Mouse (Mus musculus) kidney, adult 18-20 months (tissue): ENCODE results near the gene Nxn.

Source experiments
- DNase-seq: peaks from one replicate; pipeline ENCODE4 v3.0.0; 2021

Gene Nxn

DNA sequence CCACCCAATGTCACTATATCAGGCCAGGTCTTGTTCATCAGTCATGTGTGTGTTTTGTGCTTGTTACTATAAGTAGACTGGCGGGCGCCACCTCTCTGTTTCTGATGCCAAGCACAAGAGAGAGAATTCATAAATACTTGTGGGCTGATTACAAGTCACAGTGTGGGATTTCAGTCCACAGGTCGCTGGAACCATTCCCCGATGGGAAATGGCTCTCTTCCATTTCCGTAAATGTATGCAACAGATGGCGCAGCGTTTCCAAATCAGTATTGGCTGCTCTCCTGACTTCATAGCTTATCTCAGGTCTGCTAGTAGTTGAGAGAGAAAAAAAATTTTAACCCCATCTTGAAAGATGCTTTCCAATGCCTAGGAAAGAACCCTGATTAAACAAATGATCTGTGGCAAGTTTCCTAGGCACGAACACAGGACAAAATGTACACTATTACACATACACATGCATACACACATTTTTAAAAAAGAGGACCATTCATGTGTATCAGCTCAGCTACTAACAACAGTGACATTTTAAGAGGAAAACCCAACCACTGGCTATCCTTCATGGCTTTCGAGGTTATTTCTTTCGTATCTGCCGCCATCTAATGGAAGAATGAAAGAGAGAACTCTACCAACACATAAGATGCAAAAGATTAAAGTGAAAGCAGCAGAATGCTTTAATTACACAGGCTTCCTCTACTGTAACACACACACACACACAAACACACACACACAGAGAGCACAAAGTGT, 819 bp upstream of the Nxn start:
- peak; percentile 43 for DNase-seq

DNA sequence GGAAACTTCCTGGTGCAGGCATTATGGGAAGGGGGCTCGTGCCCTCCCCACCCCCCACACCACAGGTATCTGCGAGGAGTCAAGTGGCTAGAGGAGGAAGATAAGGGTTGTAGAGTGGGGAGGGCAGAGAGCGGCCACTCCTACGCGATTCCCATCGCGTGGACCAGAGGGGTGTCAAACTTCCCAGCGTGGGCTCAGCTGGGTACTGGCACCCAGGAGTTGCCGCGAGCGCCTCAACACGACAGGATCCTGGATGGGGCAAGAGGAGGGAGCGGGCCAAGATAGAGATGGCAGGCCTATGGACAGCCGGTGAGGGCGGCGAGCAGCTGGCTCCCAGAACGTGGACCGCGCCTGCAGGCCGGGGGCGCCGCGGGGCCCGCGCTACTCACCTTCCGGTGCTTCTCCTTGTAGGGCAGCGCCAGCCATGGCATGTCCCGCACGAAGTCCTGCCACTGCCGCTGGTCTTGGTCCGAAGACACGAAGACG, 585 bp downstream of the Nxn start:
- no peak for DNase-seq

DNA sequence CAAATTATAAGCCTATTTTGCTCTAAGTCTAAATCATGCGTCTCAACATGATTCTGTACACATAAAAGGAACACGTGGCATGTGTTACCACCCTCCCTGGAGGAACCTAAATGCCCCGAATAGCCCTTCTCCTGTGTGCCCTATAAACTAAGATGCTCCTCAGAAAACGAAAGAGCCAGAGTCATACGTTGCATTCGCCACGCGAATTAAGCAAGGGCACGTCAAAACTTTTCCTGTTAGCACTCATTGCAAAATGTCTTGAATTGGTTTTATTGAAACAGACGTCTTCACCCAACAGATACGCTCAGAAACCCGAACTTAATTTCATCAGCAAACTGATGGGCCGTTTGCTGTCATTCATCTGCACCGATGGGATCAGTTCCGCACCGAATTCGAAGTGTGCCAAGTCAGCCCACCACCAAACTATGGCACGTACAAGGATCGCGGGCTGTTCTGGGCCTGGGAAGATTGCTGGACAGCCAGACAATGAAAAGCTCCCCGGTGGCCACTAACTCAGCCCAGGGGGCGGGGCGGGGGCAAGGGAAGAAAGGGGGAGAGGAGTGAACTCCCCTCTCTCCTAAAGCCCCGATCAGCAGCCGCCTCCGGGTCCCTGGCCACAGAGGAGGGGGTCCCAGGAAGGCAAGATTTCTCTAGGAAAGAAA, 1.2 kb downstream of the Nxn start:
- DNase-seq = peak; percentile 38

DNA sequence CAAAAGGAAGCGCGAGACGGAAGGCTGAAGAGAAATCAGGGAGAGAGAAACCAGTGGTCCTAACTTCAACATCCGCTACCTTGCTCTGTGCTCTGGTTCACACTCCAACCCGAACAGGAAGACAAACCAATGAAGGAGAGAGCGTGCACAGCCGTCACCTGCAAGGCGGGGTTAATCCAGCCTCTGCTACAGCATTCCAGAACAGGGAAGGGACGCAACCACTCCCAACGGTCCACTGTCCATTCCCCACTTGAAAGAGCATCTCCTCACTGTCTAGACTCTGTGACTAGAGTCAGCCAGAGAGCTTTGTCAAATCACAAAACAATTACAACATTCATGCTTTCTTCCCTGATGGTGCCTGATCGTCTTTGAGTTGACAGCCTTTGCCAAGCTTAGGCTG, 5.9 kb downstream of the Nxn start:
- no peak for DNase-seq

DNA sequence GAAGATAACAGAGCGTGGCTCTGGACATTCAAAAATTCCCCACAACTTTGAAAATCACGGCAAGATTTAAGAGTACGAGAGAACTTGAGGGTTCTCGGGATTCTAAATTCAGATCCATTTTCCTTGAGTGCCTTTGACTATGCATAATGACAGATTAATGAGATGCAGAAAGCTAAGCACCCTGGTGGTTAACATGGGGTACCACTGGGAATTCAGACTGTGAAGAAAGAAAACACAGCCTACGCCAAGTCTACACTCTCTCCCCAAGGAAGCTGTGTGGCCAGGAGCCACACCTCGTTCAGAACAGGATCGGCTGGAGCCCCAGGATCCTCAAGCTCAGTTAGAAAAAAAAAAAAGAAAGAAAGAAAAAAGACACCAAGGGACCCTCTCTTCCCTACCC, 6.4 kb downstream of the Nxn start:
- no peak for DNase-seq

DNA sequence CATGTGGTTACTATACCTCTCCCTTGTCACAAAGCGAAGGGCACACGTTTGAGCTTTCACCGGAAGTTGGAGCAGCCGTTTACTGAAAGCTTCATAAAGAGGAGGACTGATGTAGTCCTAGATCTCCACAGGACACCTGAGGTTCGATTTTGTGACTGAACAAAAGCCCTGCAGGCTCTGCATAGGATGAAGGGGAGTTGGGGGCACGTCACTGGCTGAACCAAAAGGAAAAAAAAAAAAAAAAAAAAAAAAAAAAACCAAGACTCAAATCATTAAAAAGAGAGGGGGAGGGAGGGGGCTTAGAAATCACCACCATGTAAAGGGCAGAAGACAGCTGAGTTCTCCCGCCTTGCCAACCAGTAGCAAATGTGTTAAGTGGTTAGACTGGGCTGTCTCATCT, 10.2 kb downstream of the Nxn start:
- no peak for DNase-seq

DNA sequence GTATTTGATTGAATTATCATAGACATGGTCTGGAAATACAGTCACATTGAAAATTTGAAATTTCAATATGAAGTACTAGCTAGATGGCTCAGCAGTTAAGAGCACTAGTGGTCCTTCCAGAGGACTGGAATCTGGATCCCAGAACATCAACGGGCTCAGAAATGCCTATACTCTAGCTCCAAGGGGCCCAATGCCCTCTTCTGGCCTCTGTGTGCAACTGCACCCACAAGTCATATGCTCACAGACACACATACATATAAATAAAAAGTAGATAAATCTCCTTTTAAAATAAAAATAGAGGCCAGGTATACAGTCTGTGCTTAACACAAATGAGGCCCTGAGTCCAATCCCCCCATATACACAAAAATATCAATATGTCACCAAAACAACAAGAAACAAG, 11.8 kb downstream of the Nxn start:
- no peak for DNase-seq

DNA sequence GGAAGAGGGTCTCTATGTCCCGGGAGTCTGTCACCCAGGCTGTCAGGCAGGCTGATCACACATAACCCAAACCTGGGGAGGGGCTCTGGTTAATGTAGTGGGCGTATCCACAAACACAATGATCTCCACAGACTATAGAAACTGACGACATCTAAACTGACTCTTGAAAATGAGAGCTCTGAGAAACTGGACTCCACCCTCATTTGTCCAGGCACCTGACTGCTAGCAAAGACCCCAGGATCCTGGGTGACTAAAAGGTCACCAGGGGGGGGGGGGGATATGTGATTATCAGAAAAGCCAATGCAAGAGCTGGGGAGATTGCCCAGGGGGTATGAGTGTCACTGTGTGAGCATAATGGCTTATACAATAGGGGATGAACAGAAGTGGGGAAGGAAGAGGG, 13.2 kb downstream of the Nxn start:
- DNase-seq = no peak

DNA sequence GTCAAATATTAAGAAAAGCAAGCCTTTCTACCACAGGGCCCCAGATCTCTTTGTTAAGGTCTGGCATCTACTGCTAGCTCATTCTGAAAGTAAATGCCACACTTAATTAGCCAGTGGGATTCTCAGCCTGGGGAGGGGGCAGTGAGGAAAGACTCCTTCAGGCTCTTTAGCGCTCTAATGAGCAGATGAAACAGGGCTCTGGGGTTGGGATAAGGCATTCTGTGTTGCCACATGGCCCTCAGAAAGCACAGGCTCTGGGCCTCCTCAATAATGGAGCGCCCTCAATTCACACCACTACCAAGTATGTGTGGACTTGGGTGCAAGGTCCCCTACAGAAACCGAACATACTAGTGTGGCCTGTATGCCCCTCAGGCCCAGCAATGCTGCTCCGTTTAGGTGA, 13.9 kb downstream of the Nxn start:
- no peak for DNase-seq

DNA sequence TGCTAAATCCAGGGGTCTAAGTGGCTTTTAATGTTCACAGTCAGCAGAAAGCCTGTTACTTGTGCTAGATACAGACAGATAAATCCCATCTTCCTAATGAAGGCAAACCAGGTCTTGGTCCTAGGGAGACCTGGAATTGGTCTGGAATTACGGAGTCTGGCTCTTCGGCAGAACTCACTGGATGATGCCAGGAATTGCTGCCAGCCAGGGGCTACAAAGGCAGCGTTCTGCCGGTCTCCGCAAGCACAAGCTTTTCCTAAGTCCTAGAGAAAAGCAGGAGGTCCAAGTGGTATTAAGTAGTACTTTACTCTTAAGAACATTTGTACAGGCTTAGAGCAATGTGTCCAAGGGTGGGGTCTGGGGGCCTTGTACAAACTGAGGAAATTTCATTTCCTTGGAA, 14.6 kb downstream of the Nxn start:
- no peak for DNase-seq

DNA sequence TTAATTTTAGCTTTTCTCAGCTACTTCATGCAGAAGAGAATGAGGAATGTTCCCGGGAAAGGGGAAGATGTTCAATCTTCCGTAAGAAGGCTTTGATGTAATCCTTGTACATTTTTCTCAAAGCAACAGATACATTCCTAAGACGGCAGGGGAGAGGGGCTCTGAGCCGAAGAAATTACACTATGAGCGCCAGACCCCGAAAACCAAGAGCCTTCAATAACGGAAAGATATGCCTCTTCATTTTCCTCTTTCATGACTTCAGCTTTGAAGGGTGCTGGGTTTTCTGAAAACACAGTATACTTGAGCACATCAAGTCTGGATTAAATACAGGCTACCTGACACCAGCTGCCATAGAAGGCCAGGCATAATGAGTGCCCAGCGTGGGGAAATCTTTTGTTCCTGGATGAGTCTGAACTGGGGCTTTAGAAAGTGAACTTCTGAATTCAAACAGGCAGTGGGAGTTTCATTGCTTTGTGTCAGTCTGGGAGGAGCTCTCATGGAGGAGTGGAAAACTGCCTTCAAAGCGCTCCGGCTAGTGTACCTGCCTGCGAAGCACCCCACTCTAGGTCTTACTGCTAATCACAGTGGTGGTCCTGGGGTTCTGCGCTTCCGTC, 16.1 kb downstream of the Nxn start:
- no peak for DNase-seq

DNA sequence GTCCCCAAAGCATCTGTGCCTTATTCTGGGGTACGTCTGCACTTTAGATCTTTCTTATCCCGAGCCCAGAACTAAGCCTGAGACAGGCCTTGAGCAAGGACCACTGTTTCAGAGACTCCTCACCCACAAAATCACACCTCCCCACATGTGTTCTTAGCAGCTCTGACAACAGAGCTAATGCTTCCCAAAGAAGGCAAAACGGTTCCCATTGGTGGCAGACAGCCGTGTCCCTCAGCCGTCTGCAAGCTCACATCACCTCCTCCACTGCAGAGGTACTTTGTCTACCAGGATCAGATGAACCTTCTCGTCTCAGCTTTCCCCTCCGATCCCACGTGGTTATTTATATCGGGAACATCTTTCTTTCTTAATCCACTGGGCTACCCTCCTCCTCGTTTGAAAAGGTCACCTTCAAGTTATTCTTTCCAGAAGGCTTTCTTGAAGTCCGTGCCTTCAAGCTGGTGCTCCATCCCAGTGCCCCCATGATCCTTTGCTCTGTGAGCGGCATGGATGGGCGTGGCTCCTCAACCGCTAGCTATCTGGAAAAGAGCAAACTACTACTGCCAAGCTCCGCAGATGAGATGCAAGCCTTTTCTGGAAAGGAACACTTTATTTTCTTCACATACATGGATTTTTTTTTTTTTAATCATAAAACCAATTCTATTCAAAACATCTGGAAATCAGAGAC, 17.6 kb downstream of the Nxn start:
- no peak for DNase-seq

DNA sequence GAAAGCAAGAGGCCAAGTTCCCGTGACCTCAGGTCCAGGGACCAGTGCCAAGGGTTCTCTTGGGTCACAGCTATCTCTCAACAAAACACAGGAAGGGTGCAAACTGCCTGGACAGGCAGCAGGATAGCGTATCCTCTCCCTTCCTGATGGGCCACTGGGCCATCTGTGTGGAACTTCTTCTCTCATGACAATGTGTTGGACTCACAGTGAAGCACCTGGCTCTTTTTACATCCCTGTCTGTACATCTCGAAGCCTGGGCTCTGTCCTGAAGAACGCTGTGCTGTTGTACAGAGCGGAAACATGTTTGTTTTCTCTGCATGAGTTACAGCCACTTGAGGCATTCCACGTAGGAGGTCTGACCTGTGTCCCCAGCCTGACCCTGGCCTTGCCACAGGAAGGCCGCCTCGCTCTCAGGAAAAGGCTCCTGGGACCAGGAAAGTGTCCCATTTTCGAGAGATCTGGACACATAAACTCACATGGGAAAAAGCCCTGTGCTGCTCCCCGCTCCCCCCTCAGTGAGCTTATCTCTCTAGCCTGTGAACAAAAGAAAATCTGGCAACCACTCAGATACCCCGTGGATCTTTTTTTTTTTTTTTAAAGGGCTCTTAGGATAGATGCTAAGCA, 18.9 kb downstream of the Nxn start:
- peak; percentile 74 for DNase-seq

DNA sequence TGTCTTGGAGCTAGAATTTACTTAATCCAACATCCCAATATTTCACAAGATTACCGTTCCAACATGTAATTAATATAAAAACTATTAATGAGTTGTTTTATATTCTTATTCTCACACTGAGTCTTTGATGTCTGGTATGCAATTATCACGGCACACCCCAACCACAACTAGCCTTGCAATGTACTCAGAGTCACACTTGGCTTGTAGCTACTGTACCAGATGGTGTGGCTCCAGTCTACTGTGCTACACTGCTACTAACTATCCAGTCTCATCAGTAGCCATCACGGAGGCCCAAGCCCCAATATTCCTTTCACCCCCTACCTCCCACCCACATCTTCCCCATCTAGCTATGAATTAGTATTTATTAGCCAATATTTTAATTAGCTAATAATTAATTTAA, 22.5 kb downstream of the Nxn start:
- DNase-seq = no peak

DNA sequence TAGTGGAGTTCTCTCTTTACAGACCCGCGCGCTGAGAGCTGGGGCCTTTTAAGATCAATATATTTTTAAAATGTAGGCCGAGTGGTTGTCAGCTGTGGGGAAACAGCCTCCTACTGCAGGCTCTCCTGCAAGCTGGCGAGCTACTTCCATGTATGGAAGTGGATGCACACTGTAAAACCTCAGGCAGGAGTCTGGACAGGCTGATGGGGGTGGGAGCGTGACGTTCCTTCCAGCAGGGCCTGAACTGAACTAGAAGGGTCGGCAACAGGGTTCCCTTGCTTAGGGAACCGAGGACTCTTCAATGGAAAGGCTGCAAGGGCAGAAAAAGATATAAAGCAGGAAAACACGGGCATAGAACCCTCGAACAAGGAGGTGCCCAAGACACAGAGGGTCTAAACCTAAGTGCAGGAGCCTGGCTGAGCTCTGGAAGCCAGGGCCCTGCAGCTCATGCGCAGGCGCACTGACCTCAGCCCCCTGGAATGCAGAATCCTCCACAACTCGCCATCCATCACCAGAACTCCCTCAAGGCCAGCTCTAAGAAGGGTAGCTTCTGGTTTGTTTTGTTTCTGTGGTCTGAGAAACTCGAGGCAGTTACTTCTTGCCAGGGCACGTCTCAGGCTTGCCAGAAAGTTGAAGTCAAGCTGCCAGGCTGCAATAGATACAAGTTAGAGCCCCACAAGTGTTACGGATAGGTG, 24.3 kb downstream of the Nxn start:
- DNase-seq = peak; percentile 67

DNA sequence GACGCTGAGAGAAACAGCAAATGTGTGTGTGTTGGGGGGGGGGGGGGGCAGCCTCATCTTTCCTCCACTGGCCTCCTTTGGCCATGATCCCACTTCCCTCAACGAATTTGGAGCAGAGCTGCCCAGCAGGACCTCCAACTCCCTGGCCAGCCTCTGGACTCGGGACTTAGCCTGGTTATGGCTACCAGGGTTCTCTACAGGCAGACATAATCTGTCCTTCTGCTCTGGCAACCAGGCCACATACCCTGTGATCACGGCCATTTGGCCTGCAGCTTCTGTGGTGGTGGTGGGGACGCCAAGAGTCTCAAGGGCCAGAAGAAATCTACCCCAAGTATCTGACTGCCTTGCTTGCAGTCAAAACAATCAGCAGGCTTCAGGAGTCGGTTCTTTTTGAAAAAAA, 26.4 kb downstream of the Nxn start:
- no peak for DNase-seq

DNA sequence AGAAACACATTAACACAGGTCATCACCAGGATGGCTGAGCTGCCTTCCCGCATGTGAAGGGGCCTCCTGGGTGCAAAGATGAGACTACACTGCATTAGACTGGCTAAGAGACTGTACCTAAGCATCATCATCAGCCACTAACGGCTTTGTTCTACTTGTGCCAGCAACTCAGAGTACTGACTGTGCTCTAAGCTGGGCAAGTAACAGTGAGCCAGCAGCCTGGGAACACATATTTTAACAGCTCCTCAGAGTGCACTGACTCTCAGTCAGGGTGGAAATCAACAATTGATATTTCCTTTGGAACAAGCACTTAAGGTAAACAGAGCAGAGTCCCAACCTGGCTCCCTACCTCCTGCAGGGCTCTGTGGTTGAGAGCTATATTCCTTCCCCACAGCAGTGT, 26.8 kb downstream of the Nxn start:
- DNase-seq = no peak

DNA sequence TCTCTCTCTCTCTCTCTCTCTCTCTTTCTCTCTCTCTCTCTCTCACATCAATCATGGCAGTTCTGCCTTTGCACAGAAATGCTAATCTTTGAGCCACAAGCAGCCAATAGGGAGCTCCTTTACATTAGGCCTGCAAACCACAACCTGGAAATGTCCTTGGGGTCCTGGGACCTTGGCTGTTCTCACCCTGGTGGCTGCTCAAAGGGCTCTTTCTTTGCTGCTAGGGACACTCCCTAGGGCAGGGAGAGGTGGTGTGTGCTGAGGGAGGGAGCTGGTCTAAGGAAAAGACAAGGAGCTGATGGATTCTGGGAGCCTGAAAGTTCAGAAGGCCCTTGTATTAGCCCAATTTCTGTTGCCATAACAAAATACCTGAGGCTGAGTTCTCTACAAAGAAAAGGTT, 28.4 kb downstream of the Nxn start:
- DNase-seq = no peak

DNA sequence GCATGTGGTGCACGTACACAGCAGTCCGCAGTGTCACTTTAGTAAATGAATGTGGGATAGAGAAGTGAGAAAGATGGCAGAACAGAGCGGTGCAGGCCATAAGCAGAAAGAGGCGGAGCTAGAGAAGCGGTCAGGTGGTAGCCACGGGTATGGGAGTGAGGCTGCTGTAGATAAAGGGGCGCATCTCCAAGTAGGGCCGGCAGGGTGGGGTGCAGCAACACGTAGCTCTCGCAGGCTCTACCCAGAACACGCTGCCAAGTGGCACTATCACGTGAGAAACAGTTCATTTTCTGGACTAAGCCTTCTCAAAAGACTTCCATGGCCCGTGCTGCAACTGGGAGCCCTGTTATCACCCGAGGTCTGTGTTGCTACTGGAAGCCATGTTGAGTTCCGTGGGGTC, 32.2 kb downstream of the Nxn start:
- no peak for DNase-seq

DNA sequence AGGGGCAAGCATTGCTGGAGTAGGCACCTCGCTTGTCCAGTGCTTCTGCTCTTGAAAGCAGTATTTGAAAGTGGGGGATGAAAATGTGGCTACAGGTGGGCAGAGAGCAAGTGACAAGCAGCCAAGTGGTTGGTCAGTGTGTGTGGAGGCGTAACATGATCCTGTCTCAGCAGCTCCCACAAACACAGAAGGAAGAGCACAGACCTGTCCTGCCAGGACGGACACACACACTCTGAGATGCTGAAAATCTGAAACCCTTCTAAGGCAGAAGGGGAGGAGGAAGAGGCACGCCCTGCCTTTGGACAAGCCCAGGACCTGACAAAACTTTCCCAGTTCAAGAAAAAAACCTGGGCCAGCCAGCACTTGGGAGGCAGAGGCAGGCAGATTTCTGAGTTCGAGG, 34.9 kb downstream of the Nxn start:
- DNase-seq = no peak

DNA sequence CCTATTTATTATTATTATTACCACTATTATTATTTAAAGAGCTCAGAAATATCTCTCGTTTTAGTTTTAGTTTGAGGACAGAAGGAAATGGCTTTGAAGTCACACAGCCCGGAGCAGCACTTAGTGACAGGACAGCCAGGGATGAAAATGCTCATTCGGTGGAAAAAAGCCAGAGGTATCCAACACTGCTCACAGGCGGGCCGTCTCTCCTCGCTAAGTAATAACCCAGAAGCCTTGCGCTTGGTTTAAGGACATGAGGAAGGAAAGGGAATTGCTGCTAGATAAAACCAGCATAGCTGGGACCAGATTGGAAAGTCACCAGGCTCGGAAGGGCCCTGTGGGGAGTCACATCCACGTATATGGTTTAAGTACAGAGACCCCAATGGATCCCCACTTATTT, 35.3 kb downstream of the Nxn start:
- no peak for DNase-seq

DNA sequence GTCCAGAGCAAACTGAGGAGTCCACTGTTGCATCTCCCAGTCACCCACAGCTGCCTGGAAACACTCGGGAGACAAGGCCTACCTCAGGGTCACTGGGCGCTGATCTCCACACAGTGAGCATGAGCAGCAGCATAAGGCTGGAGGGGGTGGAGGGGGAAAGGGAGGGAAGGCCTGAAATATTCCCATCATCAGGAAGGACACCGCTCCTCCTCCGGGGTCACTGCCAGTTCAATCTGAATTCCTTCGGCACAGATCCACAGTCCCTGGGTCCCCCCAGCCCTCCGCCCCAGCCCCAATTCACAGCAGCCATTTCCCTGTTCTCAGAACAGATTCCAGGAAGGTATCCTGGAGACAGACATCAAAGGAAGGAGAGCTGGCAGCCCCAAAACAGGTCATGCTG, 35.8 kb downstream of the Nxn start:
- no peak for DNase-seq

DNA sequence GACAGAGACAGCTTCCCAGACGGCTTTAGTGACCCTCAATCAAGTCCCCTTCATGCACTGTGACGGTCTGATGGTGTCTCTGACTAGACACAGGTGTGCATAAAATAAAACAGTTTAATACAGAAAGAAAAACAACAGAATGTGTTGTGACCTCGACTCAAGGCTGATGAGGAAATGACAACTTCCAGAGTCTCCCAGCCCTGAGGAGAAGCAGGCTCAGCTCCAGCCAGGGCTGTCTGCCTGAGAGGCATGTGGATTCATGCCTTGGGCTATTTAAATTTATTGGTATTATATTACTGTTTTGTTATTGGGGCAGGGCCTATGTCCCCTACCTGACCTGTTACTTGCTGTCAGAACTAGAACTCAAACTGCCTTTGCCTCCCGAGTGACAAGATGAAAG, 37.5 kb downstream of the Nxn start:
- no peak for DNase-seq
